In genomic region chr9:105972031-105972430, GRCm38 (mm10) we compare ENCODE assay signal across 24 mouse cellular contexts. TPM values are rescaled to one million over a fixed set of nuclear protein-coding genes. Genes with fewer than 3 reads are reported as not detected.
"Had no signal": no experiment of that assay in that cellular context is flagged by ENCODE, and none has a peak within 500 bp of the region (broad histone marks: within the 10 kb centered on the region; RNA-seq: fewer than 3 reads in every experiment).

No protein-coding gene starts in this region.

- H3K9me3 ChIP-seq: limb, embryonic 15.5 days; midbrain, embryonic 10.5 days; midbrain, embryonic 13.5 days; neural tube, embryonic 13.5 days had no signal

- H3K9ac ChIP-seq: limb, embryonic 12.5 days; limb, embryonic 15.5 days; liver, embryonic 14.5 days; liver, postnatal 0 days; lung, embryonic 14.5 days; midbrain, embryonic 13.5 days; neural tube, embryonic 13.5 days had no signal

- ATAC-seq: liver, postnatal 0 days; lung, postnatal 0 days; midbrain, embryonic 13.5 days; midbrain, embryonic 16.5 days had no signal

- H3K4me1 ChIP-seq: limb, embryonic 12.5 days; limb, embryonic 15.5 days; megakaryocyte, embryonic 14.5 days; midbrain, embryonic 10.5 days; midbrain, embryonic 13.5 days; neural tube, embryonic 13.5 days had no signal

- H3K27me3 ChIP-seq: megakaryocyte, embryonic 14.5 days; midbrain, embryonic 13.5 days had no signal

- H3K4me2 ChIP-seq: limb, embryonic 12.5 days; limb, embryonic 15.5 days; liver, embryonic 11.5 days; lung, embryonic 14.5 days; midbrain, embryonic 13.5 days; neural tube, embryonic 13.5 days had no signal

- H3K27ac ChIP-seq: layer of hippocampus, adult 2 months; limb, embryonic 12.5 days; limb, embryonic 15.5 days; liver, embryonic 14.5 days; midbrain, embryonic 10.5 days; midbrain, embryonic 13.5 days; neural tube, embryonic 13.5 days had no signal

- H3K36me3 ChIP-seq: limb, embryonic 12.5 days; limb, embryonic 15.5 days; midbrain, embryonic 10.5 days; midbrain, embryonic 13.5 days; neural tube, embryonic 13.5 days had no signal

- H3K4me3 ChIP-seq: layer of hippocampus, adult 2 months; limb, embryonic 12.5 days; limb, embryonic 15.5 days; megakaryocyte, embryonic 14.5 days; midbrain, embryonic 10.5 days; midbrain, embryonic 13.5 days; myocyte; neural tube, embryonic 13.5 days had no signal

- DNase-seq: kidney, adult 18-20 months; kidney, adult 9 months; kidney, postnatal 14 days; layer of hippocampus, adult 9-11 months; left cerebral cortex, postnatal 4 days; liver, postnatal 0 days; lung, embryonic 14.5 days; retina, postnatal 1 day; right cerebral cortex, postnatal 25 days; spleen, adult 18-20 months; thymus, postnatal 25 days had no signal

RNA-seq across cellular contexts. Expression of gene Col6a5, which starts 11.6 kb away (rescaled TPM):
- total RNA-seq: monocyte, adult 5-6 weeks had no signal
- polyA plus RNA-seq: liver, embryonic 11.5 days; liver, postnatal 0 days; midbrain, embryonic 10.5 days; myocyte had no signal
